Mouse (Mus musculus) ES-CJ7 (cell line): ENCODE measurements around the gene Epb41l2.

Experiments used
- DNase-seq: peaks from one replicate; pipeline ENCODE4 v3.0.0; 2011; ENCODE audit warnings: low read depth, low spot score

The Epb41l2 gene

GRCm38 (mm10) chr10:25399016-25399415 lies 39.4 kb downstream of the Epb41l2 start:
- no peak for DNase-seq

GRCm38 (mm10) chr10:25400076-25400475 lies 40.5 kb downstream of the Epb41l2 start:
- no peak for DNase-seq

- DNase-seq = no peak
These were observed 41.0 kb downstream of the Epb41l2 start for GRCm38 (mm10) chr10:25400646-25401045.

- no peak for DNase-seq
These were observed 41.8 kb downstream of the Epb41l2 start for GRCm38 (mm10) chr10:25401356-25401755.

GRCm38 (mm10) chr10:25402886-25403285 lies 43.3 kb downstream of the Epb41l2 start:
- no peak for DNase-seq

GRCm38 (mm10) chr10:25403813-25404701 lies 44.5 kb downstream of the Epb41l2 start:
- no peak for DNase-seq

GRCm38 (mm10) chr10:25404702-25405098 lies 45.1 kb downstream of the Epb41l2 start:
- DNase-seq = no peak

- DNase-seq = no peak
These were observed 46.0 kb downstream of the Epb41l2 start for GRCm38 (mm10) chr10:25405551-25405950.

GRCm38 (mm10) chr10:25406695-25407094 lies 47.1 kb downstream of the Epb41l2 start:
- DNase-seq = no peak

- DNase-seq = no peak
These were observed 48.6 kb downstream of the Epb41l2 start for GRCm38 (mm10) chr10:25408136-25408650.

- no peak for DNase-seq
These were observed 52.3 kb downstream of the Epb41l2 start for GRCm38 (mm10) chr10:25411836-25412373.

- peak; percentile 54 for DNase-seq
These were observed 55.7 kb downstream of the Epb41l2 start for GRCm38 (mm10) chr10:25415188-25415717.

GRCm38 (mm10) chr10:25416696-25417095 lies 57.1 kb downstream of the Epb41l2 start:
- no peak for DNase-seq

GRCm38 (mm10) chr10:25426058-25426457 lies 66.5 kb downstream of the Epb41l2 start:
- no peak for DNase-seq

GRCm38 (mm10) chr10:25426814-25427213 lies 67.2 kb downstream of the Epb41l2 start:
- no peak for DNase-seq

GRCm38 (mm10) chr10:25427523-25427922 lies 67.9 kb downstream of the Epb41l2 start:
- peak; percentile 62 for DNase-seq

GRCm38 (mm10) chr10:25428658-25429057 lies 69.1 kb downstream of the Epb41l2 start:
- no peak for DNase-seq

- no peak for DNase-seq
These were observed 69.7 kb downstream of the Epb41l2 start for GRCm38 (mm10) chr10:25429346-25429745.

GRCm38 (mm10) chr10:25430862-25431261 lies 71.3 kb downstream of the Epb41l2 start:
- no peak for DNase-seq

- peak; percentile 65 for DNase-seq
These were observed 72.8 kb downstream of the Epb41l2 start for GRCm38 (mm10) chr10:25432351-25432750.

- DNase-seq = no peak
These were observed 73.3 kb downstream of the Epb41l2 start for GRCm38 (mm10) chr10:25432938-25433337.

GRCm38 (mm10) chr10:25433524-25433923 lies 73.9 kb downstream of the Epb41l2 start:
- DNase-seq = peak; percentile 29
